Mouse (Mus musculus) MEL (cell line): ENCODE data around the gene Yipf2. TPM values are rescaled to one million over a fixed set of nuclear protein-coding genes. Genes with fewer than 3 reads are reported as not detected.

ENCODE experiments used
- DNase-seq: peaks from one replicate; pipeline ENCODE4 v3.0.0; 2011; ENCODE audit warnings: low read depth, low spot score
- H3K27ac ChIP-seq: 2 replicates; pipeline ENCODE4 v1.5.1; 2012; ENCODE audit warnings: low read depth, mild to moderate bottlenecking, control low read depth, low read length, moderate library complexity; ENCODE audit not compliant: control insufficient read depth
- H3K27me3 ChIP-seq, 2 experiments: fragments of 150-350 bp in 1 of 2; sonication (generic) in 1 of 2; 2 replicates each; pipeline ENCODE4 v1.6.1; 2012; ENCODE audit warnings: low read length in 2 of 2, mild to moderate bottlenecking in 2 of 2, improper control_type of control experiment in 1 of 2, moderate library complexity in 1 of 2; ENCODE audit not compliant: insufficient read depth in 2 of 2, control insufficient read depth in 1 of 2
- H3K36me3 ChIP-seq, 2 experiments: 2 replicates each; pipeline ENCODE4 v1.6.1; 2012 to 2014; ENCODE audit warnings: low read length in 2 of 2, improper control_type of control experiment in 1 of 2, inconsistent platforms in 1 of 2, mild to moderate bottlenecking in 1 of 2; ENCODE audit not compliant: insufficient read depth in 2 of 2, control insufficient read depth in 1 of 2
- H3K4me1 ChIP-seq, 2 experiments: fragments of 150-350 bp in 1 of 2; sonication (generic) in 1 of 2; 2 replicates each; pipeline ENCODE4 v1.6.1; 2012; ENCODE audit warnings: low read length in 2 of 2, improper control_type of control experiment in 1 of 2, mild to moderate bottlenecking in 1 of 2; ENCODE audit not compliant: insufficient read depth in 2 of 2, control insufficient read depth in 1 of 2
- H3K4me3 ChIP-seq, 2 experiments: fragments of 150-350 bp in 1 of 2; sonication (generic) in 1 of 2; 2 replicates each; pipeline ENCODE4 v1.5.1; 2012; ENCODE audit warnings: low read depth in 2 of 2, low read length in 2 of 2, mild to moderate bottlenecking in 2 of 2, moderate library complexity in 2 of 2, control low read depth in 1 of 2, improper control_type of control experiment in 1 of 2; ENCODE audit not compliant: control insufficient read depth in 1 of 2, insufficient read depth in 1 of 2
- H3K79me2 ChIP-seq: 2 replicates; pipeline ENCODE4 v1.6.1; 2012; ENCODE audit warnings: mild to moderate bottlenecking, low read length, moderate library complexity; ENCODE audit not compliant: control insufficient read depth, poor library complexity, insufficient read depth
- H3K9ac ChIP-seq: 2 replicates; pipeline ENCODE4 v1.6.1; 2012; ENCODE audit warnings: low read depth, mild to moderate bottlenecking, control low read depth, low read length, moderate library complexity; ENCODE audit not compliant: control insufficient read depth, poor library complexity, severe bottlenecking
- H3K9me3 ChIP-seq: fragments of 150-350 bp; sonication (generic); replicated peaks from 2 replicates; pipeline ENCODE4 v1.6.1; 2012; ENCODE audit warnings: mild to moderate bottlenecking, low read length, improper control_type of control experiment, moderate library complexity; ENCODE audit not compliant: insufficient read depth
- CTCF ChIP-seq, 3 experiments: IDR thresholded peaks in 2 of 3; conservative IDR thresholded peaks in 1 of 3; 2 replicates each; pipeline ENCODE4 v1.5.1; 2011 to 2012; ENCODE audit warnings: low read length in 3 of 3, low read depth in 2 of 3, mild to moderate bottlenecking in 2 of 3, improper control_type of control experiment in 1 of 3, inconsistent platforms in 1 of 3, mixed read lengths in 1 of 3, moderate library complexity in 1 of 3; ENCODE audit not compliant: control insufficient read depth in 1 of 3, insufficient read depth in 1 of 3, poor library complexity in 1 of 3, severe bottlenecking in 1 of 3
- MXI1 ChIP-seq: IDR thresholded peaks from 2 replicates; pipeline ENCODE4 v1.6.1; 2011; ENCODE audit warnings: mild to moderate bottlenecking, low read depth, low read length, improper control_type of control experiment
- MYB ChIP-seq: IDR thresholded peaks from 2 replicates; pipeline ENCODE4 v1.6.1; 2011; ENCODE audit warnings: mild to moderate bottlenecking, low read depth, low read length, improper control_type of control experiment
- POLR2A ChIP-seq, 2 experiments: IDR thresholded peaks; 2 replicates each; pipeline ENCODE4 v1.6.1; 2011 to 2012; ENCODE audit warnings: low read length in 2 of 2, mild to moderate bottlenecking in 2 of 2, control low read depth in 1 of 2, improper control_type of control experiment in 1 of 2, low read depth in 1 of 2, moderate library complexity in 1 of 2; ENCODE audit not compliant: control insufficient read depth in 1 of 2, insufficient read depth in 1 of 2, poor library complexity in 1 of 2
- POLR2AphosphoS5 ChIP-seq: IDR thresholded peaks from 2 replicates; pipeline ENCODE4 v1.6.1; 2012; ENCODE audit warnings: low read depth, borderline replicate concordance, mild to moderate bottlenecking, inconsistent platforms, low read length, moderate library complexity, mixed read lengths
- SMC3 ChIP-seq: IDR thresholded peaks from 2 replicates; pipeline ENCODE4 v1.6.1; 2011; ENCODE audit warnings: low read depth, low read length, improper control_type of control experiment
- UBTF ChIP-seq: IDR thresholded peaks from 2 replicates; pipeline ENCODE4 v1.6.1; 2012; ENCODE audit warnings: low read depth, mild to moderate bottlenecking, inconsistent platforms, low read length, improper control_type of control experiment, moderate library complexity, borderline replicate concordance; ENCODE audit not compliant: insufficient read depth
- USF1 ChIP-seq: IDR thresholded peaks from 2 replicates; pipeline ENCODE4 v1.6.1; 2014; ENCODE audit warnings: low read depth, mild to moderate bottlenecking, inconsistent platforms, low read length, improper control_type of control experiment, moderate library complexity
- ZC3H11A ChIP-seq: IDR thresholded peaks from 2 replicates; pipeline ENCODE4 v1.6.1; 2012; ENCODE audit warnings: low read depth, mild to moderate bottlenecking, inconsistent platforms, low read length, improper control_type of control experiment
- ZKSCAN1 ChIP-seq: IDR thresholded peaks from 2 replicates; pipeline ENCODE4 v1.6.1; 2012; ENCODE audit warnings: low read depth, mild to moderate bottlenecking, inconsistent platforms, low read length, improper control_type of control experiment, moderate library complexity
- ZMIZ1 ChIP-seq: IDR thresholded peaks from 2 replicates; pipeline ENCODE4 v1.6.1; 2012; ENCODE audit warnings: low read depth, mild to moderate bottlenecking, inconsistent platforms, low read length, improper control_type of control experiment, moderate library complexity
- polyA plus RNA-seq, 2 experiments: library from polyadenylated mRNA; stranded (reverse) in 1 of 2; unstranded in 1 of 2; fragments of >175 nt in 1 of 2; fragments of >200 nt in 1 of 2; gene quantifications; 2 replicates each; pipeline versions ENCODE4 v1.2.1 to v1.2.4; 2012; ENCODE audit warnings: low replicate concordance in 2 of 2, low read depth in 1 of 2; ENCODE audit not compliant: insufficient read length in 2 of 2, insufficient read depth in 1 of 2, missing spikeins in 1 of 2
- total RNA-seq: library from RNA; depleted of rRNA; stranded (reverse); fragments of 300-350 nt; gene quantifications from 2 replicates; pipeline ENCODE4 v1.2.3, GENCODE M21; 2012

The Yipf2 gene
- total and polyA plus RNA-seq, 3 experiments = 22.8 to 84.9 TPM; not detected in 1

GRCm38 (mm10) chr9:21588350-21588749 is 4.3 kb downstream of the Yipf2 start:
- no peak overlapping the region for H3K27ac ChIP-seq
- no peak for DNase-seq
- H3K79me2 ChIP-seq = peaks cover 6% of the 10 kb centered on the region

GRCm38 (mm10) chr9:21587678-21588349 is 4.8 kb downstream of the Yipf2 start:
- DNase-seq = no peak
- H3K27me3 ChIP-seq = no peaks in the 10 kb centered on the region
- H3K79me2 ChIP-seq = peaks cover under 1% of the 10 kb centered on the region; the same call in 1 of the 2 replicates
- TF ChIP-seq POLR2A (IDR thresholded peaks at IDR 0.05; ENCODE audit: control insufficient read depth in 1 of 2, insufficient read depth in 1 of 2, low read depth in 1 of 2, low read length in 2 of 2, poor library complexity in 1 of 2) (0 out of 4 replicates have a peak, but pooled peaks of 1 of the 2 experiments have one; percentile 22), ZKSCAN1 (no peak)
- H3K4me1 ChIP-seq = peaks cover 3 to 8% of the 10 kb centered on the region in 2 experiments; a peak in 3 of 4 replicates
- H3K4me3 ChIP-seq = no peak overlapping the region
- no peak overlapping the region for H3K27ac ChIP-seq
- peaks cover 3 to 29% of the 10 kb centered on the region in 2 experiments; a peak in 3 of 4 replicates for H3K36me3 ChIP-seq
- H3K9ac ChIP-seq = no peak overlapping the region
- no peaks in the 10 kb centered on the region for H3K9me3 ChIP-seq

More at GRCm38 (mm10) chr9:21588350-21588749, 4.3 kb downstream of the Yipf2 start:
- H3K27me3 ChIP-seq = no peaks in the 10 kb centered on the region
- H3K9ac ChIP-seq = no peak overlapping the region
- no peaks in the 10 kb centered on the region for H3K9me3 ChIP-seq
- peaks cover 3 to 27% of the 10 kb centered on the region in 2 experiments; a peak in 3 of 4 replicates for H3K36me3 ChIP-seq
- peaks cover 3 to 8% of the 10 kb centered on the region in 2 experiments; a peak in 3 of 4 replicates for H3K4me1 ChIP-seq
- no peak overlapping the region for H3K4me3 ChIP-seq
- TF ChIP-seq MYB (no peak), SMC3 (no peak), POLR2A (IDR thresholded peaks at IDR 0.05; ENCODE audit: control insufficient read depth in 1 of 2, insufficient read depth in 1 of 2, low read depth in 1 of 2, low read length in 2 of 2, poor library complexity in 1 of 2) (peak in 1 of 2 experiments; percentile 12; a peak in 2 of 4 replicates), MXI1 (no peak), ZC3H11A (no peak)

- Histone ChIP-seq H3K4me1 (no peaks in the 10 kb centered on the region), H3K27me3 (no peaks in the 10 kb centered on the region), H3K36me3 (peaks cover 0 to 52% of the 10 kb centered on the region in 2 experiments; a peak in 2 of 4 replicates), H3K27ac (no peak overlapping the region), H3K9ac (no peak overlapping the region), H3K79me2 (no peaks in the 10 kb centered on the region), H3K9me3 (no peaks in the 10 kb centered on the region), H3K4me3 (no peak overlapping the region)
- no peak for DNase-seq
- TF ChIP-seq ZC3H11A (no peak), SMC3 (no peak), POLR2A (IDR thresholded peaks at IDR 0.05; ENCODE audit: control insufficient read depth in 1 of 2, insufficient read depth in 1 of 2, low read depth in 1 of 2, low read length in 2 of 2, poor library complexity in 1 of 2) (peak in 1 of 2 experiments; percentile 44; a peak in 1 of 4 replicates), POLR2AphosphoS5 (0 out of 2 replicates have a peak, but pooled peaks have one; percentile 68), ZMIZ1 (no peak), CTCF (IDR thresholded peaks at IDR 0.05 in 2 of 3, conservative IDR thresholded peaks at IDR 0.05 in 1 of 3; ENCODE audit: control insufficient read depth in 1 of 3, insufficient read depth in 1 of 3, low read depth in 2 of 3, low read length in 3 of 3, poor library complexity in 1 of 3, severe bottlenecking in 1 of 3) (no peak), UBTF (no peak), USF1 (no peak)
Measured at GRCm38 (mm10) chr9:21585401-21585800, 7.2 kb downstream of the Yipf2 start.
